Mouse (Mus musculus): Measurements from ENCODE around the gene Tnk2.

DNA sequence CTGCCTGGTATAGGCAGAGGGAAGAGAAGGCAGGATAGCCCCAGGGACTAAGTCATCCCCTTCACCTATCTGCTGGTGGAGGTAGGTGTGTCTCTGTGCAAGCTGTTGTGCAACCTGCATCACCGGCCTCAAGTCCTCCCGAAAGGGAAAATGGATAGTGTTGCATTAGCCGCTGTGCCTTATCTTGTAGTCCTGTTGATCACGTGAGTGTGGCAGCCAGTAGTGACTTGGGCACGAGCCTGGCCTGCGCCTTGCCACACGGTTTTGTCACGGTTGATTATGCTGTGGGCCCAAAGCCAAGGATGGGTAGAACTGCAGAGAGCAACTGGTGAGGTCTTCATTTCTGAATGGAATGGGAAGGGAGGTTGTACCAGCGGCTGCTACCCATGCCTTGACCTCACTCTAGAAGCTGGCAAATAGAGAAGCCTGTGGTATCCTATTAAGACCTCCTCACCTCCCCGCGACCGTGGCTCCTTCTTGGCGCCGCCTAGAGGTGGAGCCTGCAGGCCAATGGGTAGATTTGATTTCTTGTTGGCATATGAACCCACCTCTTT is 1.8 kb downstream of the Tnk2 start:
- TF ChIP-seq POLR2A (IDR thresholded peaks at IDR 0.05; ENCODE audit: extremely low read depth, insufficient read depth, low read length), result no peak
- TF ChIP-seq CTCF (IDR thresholded peaks at IDR 0.05; ENCODE audit: low read depth, low read length), result peak; percentile 22; the same call in 1 of the 2 replicates

All from liver, adult 2 months (tissue).